Mouse (Mus musculus) liver, embryonic 12.5 days (tissue): ENCODE data around the gene Shmt2. TPM values are rescaled to one million over a fixed set of nuclear protein-coding genes. Genes with fewer than 3 reads are reported as not detected.
A peak's percentile ranks its signal among the peaks of the same experiment; 100 is the strongest.

Experiments
- ATAC-seq: fragments of 200-750 bp; cut with Nextera tagmentation; 2 replicates; pipeline ENCODE4 v1.8.0; 2017; ENCODE audit warnings: moderate number of reproducible peaks, mild to moderate bottlenecking, moderate library complexity
- H3K27ac ChIP-seq: fragments of 300-500 bp; sonication (generic); 2 replicates; pipeline ENCODE4 v1.5.1; 2016; ENCODE audit warnings: mild to moderate bottlenecking
- H3K27me3 ChIP-seq: fragments of 300-500 bp; sonication (generic); replicated peaks from 2 replicates; pipeline ENCODE4 v1.6.1; 2016; ENCODE audit warnings: mild to moderate bottlenecking, moderate library complexity
- H3K36me3 ChIP-seq: fragments of 300-500 bp; sonication (generic); 2 replicates; pipeline ENCODE4 v1.6.1; 2016; ENCODE audit warnings: mild to moderate bottlenecking, moderate library complexity
- H3K4me1 ChIP-seq: fragments of 300-500 bp; sonication (generic); 2 replicates; pipeline ENCODE4 v1.6.1; 2016
- H3K4me2 ChIP-seq: fragments of 300-500 bp; sonication (generic); 2 replicates; pipeline ENCODE4 v1.6.1; 2016; ENCODE audit warnings: mild to moderate bottlenecking, moderate library complexity
- H3K4me3 ChIP-seq: fragments of 300-500 bp; sonication (generic); 2 replicates; pipeline ENCODE4 v1.5.1; 2016; ENCODE audit warnings: mild to moderate bottlenecking, moderate library complexity
- H3K9ac ChIP-seq: fragments of 300-500 bp; sonication (generic); 2 replicates; pipeline ENCODE4 v1.6.1; 2016; ENCODE audit warnings: mild to moderate bottlenecking, moderate library complexity
- H3K9me3 ChIP-seq: fragments of 300-500 bp; sonication (generic); replicated peaks from 2 replicates; pipeline ENCODE4 v1.6.1; 2016; ENCODE audit warnings: mild to moderate bottlenecking, moderate library complexity
- WGBS: fragments of 180-500 bp; shearing (Covaris S2); methylation state at CpG from one replicate; pipeline ENCODE4 v1.1.7; 2016; ENCODE audit not compliant: insufficient replicate concordance; 5-methylcytosine and 5-hydroxymethylcytosine counted together
- polyA plus RNA-seq: library from polyadenylated mRNA; unstranded; fragments of >200 nt; fragmentation: Nextera tagmentation; extraction: Ambion mirVana; gene quantifications from 2 replicates; pipeline ENCODE4 v1.2.1, GENCODE M21; 2016

The Shmt2 gene
- polyA plus RNA-seq, 1 experiment from 2014 or later: 185 TPM

DNA sequence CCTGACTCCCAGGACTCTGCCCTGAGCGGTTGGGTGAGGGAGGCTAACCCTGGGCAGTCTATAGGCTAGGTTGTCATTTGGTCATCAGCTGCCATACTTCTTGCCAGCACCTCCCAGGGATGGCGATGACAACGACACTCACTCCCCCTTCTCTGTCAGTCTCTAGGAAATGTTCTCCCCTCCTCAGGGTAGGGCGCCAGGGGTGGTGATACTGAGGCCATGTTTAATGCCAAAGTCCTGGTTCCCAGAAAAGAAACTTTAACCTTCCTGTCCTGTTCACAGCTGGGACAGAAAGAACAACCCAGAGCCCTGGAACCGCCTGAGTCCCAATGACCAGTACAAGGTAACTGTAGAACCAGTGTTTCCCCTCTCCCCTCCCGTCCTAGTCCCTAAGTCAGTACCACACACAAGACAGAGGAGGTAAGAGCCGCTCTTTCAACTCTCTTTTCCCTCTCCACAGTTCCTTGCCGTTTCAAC is 6.2 kb downstream of the Shmt2 start:
- peak overlapping the region; percentile 27; the same call in 1 of the 2 replicates for H3K27ac ChIP-seq
- peaks cover 94% of the 10 kb centered on the region for H3K4me1 ChIP-seq
- H3K9ac ChIP-seq: peak overlapping the region; percentile 28; the same call in 1 of the 2 replicates
- ATAC-seq: no peak
- no peaks in the 10 kb centered on the region for H3K9me3 ChIP-seq
- 0 out of 2 replicates have a peak overlapping the region, but pooled peaks have one; percentile 11 for H3K4me3 ChIP-seq
- WGBS: 30% methylated on average over 8 of the region's 8 CpGs
- H3K27me3 ChIP-seq: peaks cover 68% of the 10 kb centered on the region
- H3K36me3 ChIP-seq: peaks cover 42% of the 10 kb centered on the region
- peak overlapping the region; percentile 81 for H3K4me2 ChIP-seq

- peaks cover 89% of the 10 kb centered on the region for H3K4me1 ChIP-seq
- peak overlapping the region; percentile 81 for H3K4me2 ChIP-seq
- peaks cover 74% of the 10 kb centered on the region for H3K27me3 ChIP-seq
- H3K9me3 ChIP-seq: no peaks in the 10 kb centered on the region
- no peak for ATAC-seq
- H3K4me3 ChIP-seq: peak overlapping the region; percentile 10; the same call in 1 of the 2 replicates
- H3K9ac ChIP-seq: no peak overlapping the region
- no peak overlapping the region for H3K27ac ChIP-seq
- H3K36me3 ChIP-seq: peaks cover 36% of the 10 kb centered on the region
- 36% methylated on average over 9 of the region's 9 CpGs for WGBS
These were observed 6.8 kb downstream of the Shmt2 start for GRCm38 (mm10) chr10:127515271-127515982.

DNA sequence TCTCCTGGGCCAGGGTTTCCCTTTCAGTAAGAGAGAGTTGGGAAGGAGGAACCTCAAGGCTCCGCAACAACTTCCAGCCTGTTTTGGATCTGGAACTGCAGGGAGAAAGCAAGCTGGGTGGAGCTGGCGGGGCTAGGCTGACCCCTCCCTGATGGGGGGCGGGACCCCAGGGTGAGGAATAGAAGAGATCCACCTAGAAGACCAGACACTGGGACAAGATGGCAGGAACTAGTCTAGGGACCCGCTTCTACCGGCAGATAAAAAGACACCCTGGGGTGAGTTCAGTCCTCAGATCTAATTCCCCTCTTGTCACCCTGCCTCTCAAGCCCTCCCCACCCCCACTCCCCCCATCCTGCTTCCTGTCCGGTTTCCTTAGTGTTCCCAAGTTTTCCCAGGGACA is 7.5 kb downstream of the Shmt2 start, which contains the start of gene Ndufa4l2:
Gene Ndufa4l2, plus strand, starts transcription at position 204 of the 400 bp plus-strand sequence.
- 13% methylated on average over 6 of the region's 6 CpGs for WGBS
- ATAC-seq: no peak
- peaks cover 81% of the 10 kb centered on the region for H3K27me3 ChIP-seq
- peak within 1 kb of the TSS; percentile 81 for H3K4me2 ChIP-seq
- H3K4me1 ChIP-seq: peaks cover 89% of the 10 kb centered on the region
- H3K36me3 ChIP-seq: peaks cover 30% of the 10 kb centered on the region
- H3K4me3 ChIP-seq: peak within 1 kb of the TSS; percentile 46
- H3K9me3 ChIP-seq: no peaks in the 10 kb centered on the region
- peak within 1 kb of the TSS; percentile 44 for H3K9ac ChIP-seq
- H3K27ac ChIP-seq: no peak within 1 kb of the TSS

GRCm38 (mm10) chr10:127514111-127514698 is 8.0 kb downstream of the Shmt2 start:
- WGBS: 7% methylated on average over 13 of the region's 13 CpGs
- H3K4me3 ChIP-seq: peak overlapping the region; percentile 46; the same call in 1 of the 2 replicates
- peaks cover 89% of the 10 kb centered on the region for H3K4me1 ChIP-seq
- H3K9me3 ChIP-seq: no peaks in the 10 kb centered on the region
- H3K27me3 ChIP-seq: peaks cover 86% of the 10 kb centered on the region
- peak overlapping the region; percentile 81 for H3K4me2 ChIP-seq
- H3K9ac ChIP-seq: peak overlapping the region; percentile 44; the same call in 1 of the 2 replicates
- H3K36me3 ChIP-seq: peaks cover 24% of the 10 kb centered on the region
- no peak for ATAC-seq
- H3K27ac ChIP-seq: no peak overlapping the region

GRCm38 (mm10) chr10:127513501-127514091 is 8.6 kb downstream of the Shmt2 start:
- peak overlapping the region; percentile 42; the same call in 1 of the 2 replicates for H3K27ac ChIP-seq
- peak overlapping the region; percentile 46 for H3K4me3 ChIP-seq
- peak overlapping the region; percentile 81 for H3K4me2 ChIP-seq
- peaks cover 91% of the 10 kb centered on the region for H3K4me1 ChIP-seq
- H3K9me3 ChIP-seq: no peaks in the 10 kb centered on the region
- peak overlapping the region; percentile 44 for H3K9ac ChIP-seq
- peak; percentile 68 for ATAC-seq
- H3K36me3 ChIP-seq: peaks cover 18% of the 10 kb centered on the region
- H3K27me3 ChIP-seq: peaks cover 92% of the 10 kb centered on the region
- WGBS: 1% methylated on average over 16 of the region's 16 CpGs

GRCm38 (mm10) chr10:127512813-127513212 is 9.4 kb downstream of the Shmt2 start:
- Histone ChIP-seq H3K27ac (peak overlapping the region; percentile 42; the same call in 1 of the 2 replicates), H3K36me3 (peaks cover 10% of the 10 kb centered on the region), H3K4me3 (peak overlapping the region; percentile 46), H3K27me3 (peaks cover 96% of the 10 kb centered on the region), H3K4me1 (peaks cover 89% of the 10 kb centered on the region), H3K9ac (peak overlapping the region; percentile 44), H3K4me2 (peak overlapping the region; percentile 81), H3K9me3 (no peaks in the 10 kb centered on the region)
- peak; percentile 59 for ATAC-seq
- 1% methylated on average over 27 of the region's 27 CpGs for WGBS

- no peak for ATAC-seq
- Histone ChIP-seq H3K9ac (peak overlapping the region; percentile 42; the same call in 1 of the 2 replicates), H3K27ac (no peak overlapping the region), H3K4me3 (peak overlapping the region; percentile 49), H3K36me3 (peaks cover 5% of the 10 kb centered on the region), H3K27me3 (peaks cover 97% of the 10 kb centered on the region), H3K4me1 (peaks cover 84% of the 10 kb centered on the region), H3K9me3 (no peaks in the 10 kb centered on the region), H3K4me2 (peak overlapping the region; percentile 81)
- 5% methylated on average over 7 of the region's 7 CpGs for WGBS
These were observed 10.0 kb downstream of the Shmt2 start for GRCm38 (mm10) chr10:127512307-127512666.

- WGBS: 3% methylated on average over 35 of the region's 46 CpGs
- no peaks in the 10 kb centered on the region for H3K9me3 ChIP-seq
- peak overlapping the region; percentile 42 for H3K9ac ChIP-seq
- H3K4me2 ChIP-seq: peak overlapping the region; percentile 81
- no peaks in the 10 kb centered on the region for H3K36me3 ChIP-seq
- H3K4me3 ChIP-seq: peak overlapping the region; percentile 49
- no peak for ATAC-seq
- peaks cover 97% of the 10 kb centered on the region for H3K27me3 ChIP-seq
- peaks cover 79% of the 10 kb centered on the region for H3K4me1 ChIP-seq
- no peak overlapping the region for H3K27ac ChIP-seq
These were observed 10.5 kb downstream of the Shmt2 start for GRCm38 (mm10) chr10:127511634-127512306.

GRCm38 (mm10) chr10:127510895-127511617 is 11.2 kb downstream of the Shmt2 start:
- H3K9ac ChIP-seq: no peak overlapping the region
- peak overlapping the region; percentile 49 for H3K4me3 ChIP-seq
- H3K36me3 ChIP-seq: no peaks in the 10 kb centered on the region
- H3K9me3 ChIP-seq: no peaks in the 10 kb centered on the region
- ATAC-seq: no peak
- H3K4me2 ChIP-seq: peak overlapping the region; percentile 81
- WGBS: 9% methylated on average over 11 of the region's 11 CpGs
- peaks cover 98% of the 10 kb centered on the region for H3K27me3 ChIP-seq
- H3K4me1 ChIP-seq: peaks cover 71% of the 10 kb centered on the region
- no peak overlapping the region for H3K27ac ChIP-seq

DNA sequence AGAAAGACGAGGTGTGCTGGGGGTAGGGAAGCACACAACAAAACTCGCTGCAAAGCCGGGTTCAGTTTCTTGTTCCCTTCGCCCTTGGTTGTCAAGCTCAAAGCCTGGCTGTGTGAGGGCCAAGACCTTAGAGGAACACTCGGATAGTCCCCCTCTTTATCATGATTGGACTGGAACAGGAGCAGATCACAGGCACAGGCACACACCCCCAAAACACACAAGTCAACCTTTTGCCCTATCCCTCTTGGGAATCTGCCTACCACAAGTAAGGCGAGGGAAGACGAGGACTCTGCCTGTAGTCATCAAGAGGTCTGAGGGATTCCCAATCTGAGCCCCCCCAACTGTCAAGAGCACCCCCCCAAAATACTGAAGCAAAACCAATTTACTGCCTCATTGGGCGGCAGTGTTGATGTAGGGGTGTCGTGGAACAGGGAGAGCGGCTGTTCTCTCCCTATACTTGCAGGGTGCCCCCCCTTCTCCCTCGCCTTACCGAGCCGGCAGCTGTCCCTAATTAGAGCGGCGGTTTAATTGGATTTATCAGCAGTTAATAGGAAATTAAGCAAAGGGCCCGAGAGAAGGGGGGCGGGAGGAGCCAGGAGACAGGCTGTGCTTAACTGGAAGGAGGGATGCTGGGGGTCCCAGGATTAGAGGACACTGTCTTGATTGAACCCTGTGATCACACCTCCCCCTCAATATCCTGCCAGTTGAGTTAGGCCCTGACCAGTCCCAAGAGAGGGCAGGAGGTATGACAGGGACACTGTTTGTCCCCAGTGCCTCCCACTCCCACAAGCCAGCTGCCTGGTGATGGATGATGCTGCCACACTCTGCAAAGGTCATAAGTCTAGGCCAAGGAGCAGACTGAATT is 12.2 kb downstream of the Shmt2 start:
- no peaks in the 10 kb centered on the region for H3K36me3 ChIP-seq
- no peaks in the 10 kb centered on the region for H3K9me3 ChIP-seq
- peak overlapping the region; percentile 46 for H3K4me3 ChIP-seq
- WGBS: 8% methylated on average over 17 of the region's 17 CpGs
- peaks cover 62% of the 10 kb centered on the region for H3K4me1 ChIP-seq
- peaks cover 88% of the 10 kb centered on the region for H3K27me3 ChIP-seq
- no peak for ATAC-seq
- peak overlapping the region; percentile 76 for H3K4me2 ChIP-seq
- no peak overlapping the region for H3K9ac ChIP-seq
- no peak overlapping the region for H3K27ac ChIP-seq
